Mouse (Mus musculus) hindbrain, embryonic 11.5 days (tissue): ENCODE results near the gene Cyp27b1. TPM values are rescaled to one million over a fixed set of nuclear protein-coding genes. Genes with fewer than 3 reads are reported as not detected.
A peak's percentile ranks its signal among the peaks of the same experiment; 100 is the strongest.

Experiments used
- ATAC-seq: fragments of 200-750 bp; cut with Nextera tagmentation; 2 replicates; pipeline ENCODE4 v1.8.0; 2017; ENCODE audit warnings: mild to moderate bottlenecking, moderate TSS enrichment, moderate library complexity; ENCODE audit not compliant: low FRiP score
- DNase-seq: peaks from one replicate; pipeline ENCODE4 v3.0.0-alpha.2; 2015; ENCODE audit warnings: low spot score
- H3K27ac ChIP-seq: fragments of 300-500 bp; sonication (generic); 2 replicates; pipeline ENCODE4 v1.5.1; 2014; ENCODE audit warnings: mild to moderate bottlenecking, low read depth, low read length
- H3K27me3 ChIP-seq: fragments of 300-500 bp; sonication (generic); 2 replicates; pipeline ENCODE4 v1.6.1; 2014; ENCODE audit warnings: mild to moderate bottlenecking, low read length, moderate library complexity, mixed read lengths; ENCODE audit not compliant: control insufficient read depth, insufficient read depth
- H3K36me3 ChIP-seq: fragments of 300-500 bp; sonication (generic); 2 replicates; pipeline ENCODE4 v1.6.1; 2014; ENCODE audit warnings: mild to moderate bottlenecking, low read length, moderate library complexity, mixed read lengths; ENCODE audit not compliant: control insufficient read depth, insufficient read depth
- H3K4me1 ChIP-seq: fragments of 300-500 bp; sonication (generic); replicated peaks from 2 replicates; pipeline ENCODE4 v1.6.1; 2014; ENCODE audit warnings: low read length, mixed read lengths; ENCODE audit not compliant: control insufficient read depth, insufficient read depth
- H3K4me2 ChIP-seq: fragments of 300-500 bp; sonication (generic); replicated peaks from 2 replicates; pipeline ENCODE4 v1.6.1; 2014; ENCODE audit warnings: mild to moderate bottlenecking, low read depth, low read length
- H3K4me3 ChIP-seq: fragments of 300-500 bp; sonication (generic); 2 replicates; pipeline ENCODE4 v1.5.1; 2014; ENCODE audit warnings: low read depth, low read length
- H3K9ac ChIP-seq: fragments of 300-500 bp; sonication (generic); 2 replicates; pipeline ENCODE4 v1.6.1; 2014; ENCODE audit warnings: low read depth, low read length
- H3K9me3 ChIP-seq: fragments of 300-500 bp; sonication (generic); 2 replicates; pipeline ENCODE4 v1.6.1; 2016; ENCODE audit warnings: low read length; ENCODE audit not compliant: control insufficient read depth
- whole genome bisulfite sequencing: fragments of 180-500 bp; shearing (Covaris S2); extraction: QIAGEN DNeasy Blood & Tissue Kit; methylation state at CpG from one replicate; pipeline ENCODE4 v1.1.7; 2014; 5-methylcytosine and 5-hydroxymethylcytosine counted together
- polyA plus RNA-seq: library from polyadenylated mRNA; unstranded; fragments of >200 nt; fragmentation: Nextera tagmentation; extraction: Ambion mirVana; gene quantifications from 2 replicates; pipeline ENCODE4 v1.2.1, GENCODE M21; 2014

Cyp27b1 gene
- polyA plus RNA-seq, 1 experiment from 2014 or later, result 0.20 TPM

- peak; percentile 99 for DNase-seq
- under 1% methylated on average over 46 of the region's 46 CpGs for WGBS
- Histone ChIP-seq H3K27ac (peak within 1 kb of the TSS; percentile 82), H3K4me1 (peaks cover 9% of the 10 kb centered on the region; the same call in 1 of the 2 replicates), H3K36me3 (peaks cover 22% of the 10 kb centered on the region), H3K4me2 (peak within 1 kb of the TSS; percentile 48), H3K27me3 (no peaks in the 10 kb centered on the region; the same call in 1 of the 2 replicates), H3K4me3 (peak within 1 kb of the TSS; percentile 81), H3K9ac (peak within 1 kb of the TSS; percentile 89), H3K9me3 (no peaks in the 10 kb centered on the region)
- ATAC-seq, result peak; percentile 94
Observed at GRCm38 (mm10) chr10:127063239-127063872, 15.3 kb downstream of the Cyp27b1 start, which contains the start of gene Cdk4. Gene Cdk4, plus strand, starts transcription at chr10:127063534.

- H3K36me3 ChIP-seq, result peaks cover 22% of the 10 kb centered on the region
- no peaks in the 10 kb centered on the region; the same call in 1 of the 2 replicates for H3K27me3 ChIP-seq
- H3K9me3 ChIP-seq, result no peaks in the 10 kb centered on the region
- peak overlapping the region; percentile 81 for H3K4me3 ChIP-seq
- ATAC-seq (peak; percentile 20), DNase-seq (peak; percentile 68)
- H3K4me1 ChIP-seq, result peaks cover 4% of the 10 kb centered on the region; the same call in 1 of the 2 replicates
- 15% methylated on average over 37 of the region's 37 CpGs for WGBS
- peak overlapping the region; percentile 89 for H3K9ac ChIP-seq
- peak overlapping the region; percentile 82 for H3K27ac ChIP-seq
- H3K4me2 ChIP-seq, result peak overlapping the region; percentile 48
Observed at GRCm38 (mm10) chr10:127063913-127064870, 16.1 kb downstream of the Cyp27b1 start.

DNA sequence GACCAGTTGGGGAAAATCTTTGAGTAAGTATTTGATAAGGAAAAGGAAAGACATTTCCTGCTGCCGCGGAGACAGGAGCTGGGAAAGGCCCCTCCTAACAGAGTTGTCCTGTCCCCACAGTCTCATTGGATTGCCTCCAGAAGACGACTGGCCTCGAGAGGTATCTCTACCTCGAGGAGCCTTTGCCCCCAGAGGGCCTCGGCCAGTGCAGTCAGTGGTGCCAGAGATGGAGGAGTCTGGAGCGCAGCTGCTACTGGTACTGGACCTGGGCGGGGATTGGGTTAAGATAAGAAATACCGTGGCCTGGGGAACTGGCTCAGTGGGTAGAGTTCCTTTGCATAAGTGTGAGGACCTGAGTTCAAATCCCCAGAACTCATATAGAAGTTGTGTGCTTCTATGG, 17.9 kb downstream of the Cyp27b1 start:
- 92% methylated on average over 9 of the region's 9 CpGs for WGBS
- Histone ChIP-seq H3K36me3 (peaks cover 22% of the 10 kb centered on the region), H3K4me2 (no peak overlapping the region), H3K27ac (no peak overlapping the region), H3K9me3 (no peaks in the 10 kb centered on the region), H3K9ac (no peak overlapping the region), H3K4me1 (peaks cover 4% of the 10 kb centered on the region; the same call in 1 of the 2 replicates), H3K4me3 (no peak overlapping the region), H3K27me3 (no peaks in the 10 kb centered on the region)
- DNase-seq (no peak), ATAC-seq (no peak)

DNA sequence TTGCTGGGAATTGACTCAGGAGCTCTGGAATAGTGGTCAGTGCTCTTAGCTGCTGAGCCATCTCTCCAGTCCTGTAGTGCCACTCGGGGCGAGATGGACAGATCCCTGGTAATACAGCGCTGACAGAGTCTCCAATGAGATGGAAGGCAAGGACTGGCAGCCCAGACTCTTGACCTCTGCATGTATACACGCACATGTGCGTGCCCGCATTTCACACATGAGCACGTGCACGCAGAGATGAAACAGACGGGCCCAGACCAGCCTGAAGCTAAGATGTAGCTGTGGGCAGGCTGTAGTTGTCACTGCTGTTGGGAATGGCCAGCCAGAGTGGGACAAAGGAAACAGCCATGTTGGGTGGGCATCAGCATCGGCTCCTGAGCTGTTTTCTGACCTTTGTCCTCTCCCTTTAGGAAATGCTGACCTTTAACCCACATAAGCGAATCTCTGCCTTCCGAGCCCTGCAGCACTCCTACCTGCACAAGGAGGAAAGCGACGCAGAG, 18.5 kb downstream of the Cyp27b1 start:
- DNase-seq, result no peak
- H3K27me3 ChIP-seq, result no peaks in the 10 kb centered on the region
- peaks cover 22% of the 10 kb centered on the region for H3K36me3 ChIP-seq
- H3K9ac ChIP-seq, result no peak overlapping the region
- H3K4me1 ChIP-seq, result peaks cover 4% of the 10 kb centered on the region; the same call in 1 of the 2 replicates
- peak overlapping the region; percentile 7; the same call in 1 of the 2 replicates for H3K27ac ChIP-seq
- H3K4me2 ChIP-seq, result no peak overlapping the region
- H3K9me3 ChIP-seq, result no peaks in the 10 kb centered on the region
- H3K4me3 ChIP-seq, result no peak overlapping the region
- whole genome bisulfite sequencing, result 88% methylated on average over 14 of the region's 14 CpGs
- ATAC-seq, result no peak

DNA sequence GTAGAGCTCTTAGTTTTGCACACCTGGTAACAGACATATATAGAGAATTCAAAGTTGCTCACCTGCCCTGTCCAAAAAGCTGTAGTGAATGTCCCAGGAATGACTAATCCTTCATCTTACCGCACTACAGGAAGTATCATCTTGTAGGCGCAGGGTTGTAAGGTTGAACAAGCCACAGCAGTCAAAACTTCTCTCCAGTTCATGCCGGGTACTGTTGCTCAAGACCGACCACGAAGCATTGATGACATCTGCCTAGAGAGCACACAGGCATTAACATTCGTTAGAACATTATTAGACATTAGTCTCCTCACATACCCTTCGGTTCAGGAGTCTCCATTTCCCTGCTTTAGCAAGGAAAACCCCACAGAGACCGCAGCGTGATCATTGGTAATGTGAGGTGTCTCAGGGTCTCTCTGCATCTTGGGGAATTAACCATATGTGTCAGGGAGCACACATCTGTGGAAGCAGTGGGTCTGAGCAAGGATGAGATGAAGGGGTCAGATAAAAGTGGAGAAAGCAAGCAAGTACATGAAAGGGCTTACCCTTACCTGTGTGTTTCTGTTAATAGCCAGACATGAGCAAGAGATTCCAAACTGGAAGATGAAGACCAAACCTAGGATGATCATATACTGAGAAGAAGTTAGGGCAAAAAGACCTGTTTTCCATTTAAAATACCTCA, 20.4 kb downstream of the Cyp27b1 start:
- H3K4me1 ChIP-seq, result peaks cover 4% of the 10 kb centered on the region; the same call in 1 of the 2 replicates
- no peak overlapping the region for H3K27ac ChIP-seq
- H3K36me3 ChIP-seq, result peaks cover 22% of the 10 kb centered on the region
- H3K4me2 ChIP-seq, result peak overlapping the region; percentile 91
- WGBS, result 83% methylated on average over 9 of the region's 9 CpGs
- no peaks in the 10 kb centered on the region for H3K27me3 ChIP-seq
- H3K4me3 ChIP-seq, result peak overlapping the region; percentile 53
- ATAC-seq, result no peak
- H3K9me3 ChIP-seq, result no peaks in the 10 kb centered on the region
- DNase-seq, result no peak
- no peak overlapping the region; the same call in 1 of the 2 replicates for H3K9ac ChIP-seq

- Histone ChIP-seq H3K27me3 (no peaks in the 10 kb centered on the region), H3K9ac (peak overlapping the region; percentile 52), H3K4me2 (peak overlapping the region; percentile 91), H3K36me3 (peaks cover 22% of the 10 kb centered on the region), H3K9me3 (no peaks in the 10 kb centered on the region), H3K4me1 (peaks cover 4% of the 10 kb centered on the region; the same call in 1 of the 2 replicates), H3K27ac (peak overlapping the region; percentile 79), H3K4me3 (peak overlapping the region; percentile 53)
- WGBS, result 6% methylated on average over 30 of the region's 30 CpGs
- ATAC-seq (peak; percentile 82), DNase-seq (no peak)
Observed at GRCm38 (mm10) chr10:127069281-127070189, 21.5 kb downstream of the Cyp27b1 start.

- Histone ChIP-seq H3K4me3 (peak within 1 kb of the TSS; percentile 53), H3K9ac (peak within 1 kb of the TSS; percentile 74), H3K4me2 (peak within 1 kb of the TSS; percentile 91), H3K27me3 (no peaks in the 10 kb centered on the region), H3K9me3 (no peaks in the 10 kb centered on the region), H3K36me3 (peaks cover 15% of the 10 kb centered on the region), H3K4me1 (no peaks in the 10 kb centered on the region; the same call in 1 of the 2 replicates), H3K27ac (peak within 1 kb of the TSS; percentile 79)
- 3% methylated on average over 36 of the region's 36 CpGs for WGBS
- ATAC-seq (peak; percentile 91), DNase-seq (peak; percentile 90)
Observed at GRCm38 (mm10) chr10:127070190-127071121, 22.4 kb downstream of the Cyp27b1 start, which contains the start of gene Tspan31. Gene Tspan31, minus strand, starts transcription at chr10:127070264.
